Mouse (Mus musculus) cerebellum, adult 18-20 months (tissue): ENCODE measurements at regions not wholly inside any gene's neighbourhood (a gene's known extent, or its start where the extent isn't known, plus 50 kb on each side); places are given as distances from the start of the nearest gene placed in this dataset.

Experiments
- DNase-seq, 2 experiments: peaks; one replicate each; pipeline ENCODE4 v3.0.0; 2021

DNA sequence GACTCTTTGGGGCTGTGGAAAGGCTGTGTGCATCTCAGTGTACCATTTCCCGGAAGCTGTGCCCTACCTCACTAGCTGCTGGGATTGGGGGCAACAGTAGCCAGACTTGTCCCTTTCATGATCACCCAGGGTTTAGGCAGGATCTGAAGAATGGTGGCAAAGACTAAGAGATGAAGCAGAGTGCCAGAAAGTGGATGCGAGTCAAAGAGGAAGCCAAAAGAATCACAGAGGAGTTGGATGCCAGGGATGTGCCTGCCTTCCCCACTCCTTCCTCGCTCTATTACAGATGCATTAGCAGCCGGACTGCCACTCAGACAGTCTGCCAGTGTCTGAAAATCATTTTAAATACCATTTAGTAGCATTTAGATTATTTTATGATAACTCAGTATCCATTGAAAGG is 271.5 kb upstream of the Slc24a2 start:
- DNase-seq: no peak

DNA sequence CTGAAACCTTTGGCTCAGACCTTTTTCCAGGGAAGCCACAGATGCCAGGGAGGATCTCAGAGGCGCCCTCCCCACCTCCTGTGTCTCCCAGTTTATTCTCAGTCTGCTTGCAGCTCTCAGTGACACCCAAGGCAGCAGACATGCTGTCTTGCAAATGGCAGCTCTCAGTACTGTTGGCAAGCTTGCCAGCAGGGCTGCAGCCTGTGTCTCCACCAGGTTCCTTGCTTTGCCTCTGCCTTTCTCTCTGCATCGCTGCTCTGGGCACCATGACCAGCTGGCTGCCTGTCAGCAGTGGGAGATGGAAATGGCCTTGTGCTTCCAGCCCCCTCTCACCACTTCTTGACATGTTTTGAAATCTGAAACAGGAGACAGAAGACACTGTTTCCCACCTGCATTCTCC is 270.2 kb upstream of the Slc24a2 start:
- DNase-seq: no peak

DNA sequence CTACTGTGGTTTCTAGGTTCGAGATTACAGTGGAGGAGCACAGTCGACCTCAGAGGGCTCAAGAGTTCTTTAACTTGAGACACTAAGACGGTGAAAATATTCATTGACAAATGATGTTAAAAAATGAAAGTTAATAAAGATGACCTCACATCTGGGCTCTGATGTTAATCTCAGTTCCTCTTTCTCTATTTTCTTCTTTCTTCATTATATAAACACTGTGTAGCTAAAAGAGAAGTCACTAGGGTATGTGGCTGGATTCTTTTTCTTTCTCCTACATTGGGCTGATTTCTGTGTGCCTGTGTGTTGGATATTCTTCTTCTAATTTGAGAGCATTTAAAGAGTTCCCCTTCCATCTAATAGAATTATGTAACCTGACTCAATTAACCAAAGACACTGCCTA is 257.5 kb upstream of the Slc24a2 start:
- DNase-seq: no peak

DNA sequence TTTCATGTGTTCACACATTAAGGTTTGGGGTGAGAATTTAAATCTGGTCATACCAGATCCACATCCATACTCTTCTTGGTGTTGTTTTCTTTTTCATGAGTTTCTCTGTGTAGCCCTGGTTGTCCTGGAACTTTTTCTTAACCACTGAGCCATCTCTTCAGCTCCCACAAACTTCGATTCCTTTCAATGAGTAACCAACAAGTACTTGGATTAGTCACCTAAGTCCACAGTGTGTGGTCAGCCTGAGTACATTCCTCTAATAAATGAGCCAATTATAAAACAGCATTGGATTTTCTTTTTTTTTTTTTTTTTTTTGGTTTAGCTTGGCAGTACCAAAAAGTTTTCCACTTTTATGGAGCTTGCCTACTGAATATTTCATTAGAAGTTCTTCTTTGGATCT is 245.3 kb upstream of the Slc24a2 start:
- DNase-seq: no peak

DNA sequence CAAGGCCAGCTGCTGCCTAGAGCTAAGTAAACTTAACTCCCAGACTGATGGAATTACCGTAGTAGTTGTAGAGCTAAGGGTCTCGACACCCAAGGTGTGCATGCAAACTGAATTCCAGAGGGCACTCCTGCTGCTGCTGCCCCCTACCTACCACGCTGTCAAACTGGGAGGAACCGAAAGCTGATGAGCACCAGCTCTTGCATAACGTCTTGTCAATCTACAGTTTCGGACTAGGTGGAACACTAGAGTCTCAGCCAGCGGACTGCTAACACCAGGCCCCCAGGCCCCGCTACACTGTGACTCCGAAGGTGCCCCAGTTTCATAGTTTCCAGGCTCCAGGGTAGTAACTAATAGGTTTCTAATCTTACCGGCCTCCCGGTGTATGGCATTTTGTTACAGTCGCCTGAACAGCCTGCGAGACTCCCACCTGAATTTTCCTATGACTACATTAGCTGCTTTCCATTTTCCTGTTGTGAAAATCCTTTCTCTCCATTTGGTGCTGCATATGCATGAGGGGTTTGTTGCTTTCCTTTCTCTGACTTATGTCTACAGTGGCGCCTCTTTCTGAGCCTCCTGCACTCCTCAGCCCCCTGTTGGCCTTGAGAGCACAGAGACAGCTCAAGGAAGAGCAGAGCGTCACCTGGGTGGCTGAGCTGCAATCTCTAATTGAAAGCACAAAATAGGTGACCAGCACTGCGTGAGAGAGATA is 243.2 kb upstream of the Slc24a2 start:
- no peak for DNase-seq

DNA sequence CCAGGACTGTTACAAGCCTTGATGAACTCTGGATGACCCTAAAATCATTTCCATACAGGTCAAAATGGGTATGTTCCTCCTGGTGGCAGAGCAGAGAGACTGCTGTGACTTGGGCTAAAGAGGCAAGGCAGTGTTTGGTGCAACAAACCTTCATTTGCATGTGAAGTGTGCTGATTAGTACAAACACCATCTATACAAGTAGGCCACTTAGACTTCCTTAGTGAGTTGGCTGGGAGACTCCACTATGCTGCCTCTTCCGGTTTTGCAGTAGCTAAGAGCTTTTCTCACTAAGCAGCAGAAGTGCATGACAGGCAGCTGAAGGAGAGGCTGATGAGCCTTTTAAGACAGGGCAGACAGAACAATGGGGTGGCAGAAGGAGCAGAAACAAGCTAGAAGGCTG is 242.5 kb upstream of the Slc24a2 start:
- DNase-seq: no peak

DNA sequence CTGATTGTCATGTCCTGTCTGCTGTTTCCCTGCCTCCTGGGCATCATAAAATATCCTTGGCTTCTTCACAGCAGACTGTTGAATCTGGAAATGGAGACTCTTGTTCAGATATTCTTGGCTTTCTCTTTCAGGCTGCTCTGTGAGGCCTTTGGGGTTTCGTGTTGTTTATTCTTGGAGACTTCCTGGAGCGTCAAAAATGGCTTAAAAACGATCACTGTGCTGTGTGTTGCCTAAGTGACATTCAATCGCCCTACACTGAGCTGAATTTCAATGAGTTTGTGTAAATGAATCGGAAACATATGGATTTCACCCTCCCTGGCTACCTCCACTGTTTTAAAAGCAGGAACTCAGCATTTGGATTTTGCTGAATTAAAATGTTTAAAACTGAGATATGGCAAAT is 241.1 kb upstream of the Slc24a2 start:
- DNase-seq: no peak

DNA sequence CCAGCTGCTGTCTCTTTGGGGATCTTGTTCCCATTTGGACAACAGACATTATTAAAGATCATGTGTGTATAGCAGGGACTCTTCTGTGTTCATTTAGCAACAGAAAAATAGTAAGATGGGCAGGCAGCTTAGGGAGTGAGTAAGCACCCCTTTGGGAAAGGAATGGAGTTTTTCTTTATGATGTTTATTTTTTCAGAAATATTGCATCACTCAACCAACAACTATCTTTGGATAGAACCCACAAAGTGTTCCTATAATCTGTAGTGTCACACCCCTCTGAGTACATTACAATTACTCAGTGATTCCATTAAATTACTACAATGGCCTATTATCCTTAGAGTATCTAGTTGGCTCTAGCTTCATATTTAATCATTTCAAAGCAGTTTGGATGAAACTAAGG is 237.3 kb upstream of the Slc24a2 start:
- no peak for DNase-seq

DNA sequence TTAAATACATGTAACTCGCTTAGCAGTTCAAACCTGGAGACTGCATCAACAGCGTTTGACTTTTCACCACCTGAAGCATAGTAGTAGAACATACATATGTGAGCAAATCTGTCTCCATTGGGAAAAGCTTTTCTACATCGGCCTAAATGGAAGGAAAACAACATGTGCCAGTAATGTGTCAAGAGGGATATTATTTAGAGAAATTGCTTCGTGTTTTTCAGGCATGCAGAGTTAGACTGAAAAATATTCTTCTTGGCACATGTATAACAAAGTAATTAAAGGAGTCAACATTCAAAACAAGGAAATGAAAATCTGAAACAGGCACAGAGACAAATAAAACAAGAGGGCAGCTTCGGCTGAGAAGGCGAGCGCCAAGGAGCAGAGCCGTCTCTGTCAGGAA is 236.7 kb upstream of the Slc24a2 start:
- no peak for DNase-seq

DNA sequence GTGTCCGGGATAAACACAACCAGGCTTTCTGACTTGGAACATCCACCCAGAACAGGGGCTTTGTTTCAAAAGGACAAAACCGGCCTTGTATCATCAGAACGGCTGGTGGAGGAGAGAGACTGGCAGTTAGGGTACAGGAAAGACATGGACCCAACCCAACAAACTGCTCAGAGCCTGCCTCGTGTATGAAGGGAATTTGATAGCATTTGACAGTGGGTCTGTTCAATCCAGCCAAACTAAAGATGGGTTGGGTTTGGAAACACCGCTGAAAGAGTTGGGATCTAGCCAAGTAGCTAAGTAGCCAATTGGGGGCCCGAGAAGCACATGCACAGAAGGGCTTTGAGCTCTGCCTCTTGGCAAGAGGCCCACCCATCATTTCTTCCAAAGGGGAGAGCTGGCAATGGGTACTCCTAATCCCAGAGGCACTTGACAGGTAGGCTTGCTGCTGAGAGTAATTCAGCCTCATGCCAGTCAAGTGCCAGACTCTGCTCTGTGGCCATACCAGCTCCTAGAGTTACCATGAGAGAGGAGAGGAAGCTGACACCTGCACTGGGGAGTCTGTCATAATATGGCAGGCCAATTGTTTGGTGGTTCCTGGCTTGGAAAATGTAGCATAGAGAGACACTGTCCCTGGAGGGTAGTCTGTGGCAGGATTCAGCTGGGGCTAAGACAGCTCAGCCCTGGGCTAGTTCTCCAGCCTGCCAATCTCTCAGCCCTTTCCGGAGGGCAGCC is 231.1 kb upstream of the Slc24a2 start:
- DNase-seq: peak; percentile 11 to 21

DNA sequence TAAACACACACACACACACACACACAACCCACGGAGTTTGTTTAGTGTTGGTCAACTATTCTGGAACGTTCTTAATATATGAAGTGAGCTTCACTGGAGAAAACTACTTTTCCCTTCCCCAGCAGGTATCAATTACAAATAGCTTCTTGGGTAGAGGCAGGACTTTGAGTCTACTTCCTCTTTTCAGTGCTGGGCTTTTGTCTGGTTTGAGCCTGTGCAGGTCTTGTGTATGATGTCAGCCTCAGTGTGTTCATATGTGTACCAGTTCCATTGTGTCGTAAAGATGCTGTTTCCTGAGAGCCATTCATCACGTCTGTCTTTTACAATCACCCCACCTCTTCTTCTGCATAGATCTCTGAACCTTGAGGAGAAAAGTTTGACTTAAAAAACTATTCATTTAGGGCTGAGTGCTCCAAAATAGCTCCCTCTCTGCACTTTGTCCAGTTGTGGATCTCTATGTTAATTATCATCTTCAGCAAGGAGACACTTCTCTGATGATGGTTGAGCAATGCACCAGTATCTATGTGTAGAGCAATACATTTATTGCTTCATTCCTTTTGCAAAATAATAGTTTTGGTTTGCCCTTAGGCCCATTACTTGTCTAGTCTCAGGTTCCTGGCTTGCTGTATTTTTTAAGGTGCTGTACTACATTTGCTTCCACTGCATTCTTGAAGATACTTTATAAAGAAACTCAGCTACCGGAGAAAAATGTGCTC is 225.7 kb upstream of the Slc24a2 start:
- no peak for DNase-seq

DNA sequence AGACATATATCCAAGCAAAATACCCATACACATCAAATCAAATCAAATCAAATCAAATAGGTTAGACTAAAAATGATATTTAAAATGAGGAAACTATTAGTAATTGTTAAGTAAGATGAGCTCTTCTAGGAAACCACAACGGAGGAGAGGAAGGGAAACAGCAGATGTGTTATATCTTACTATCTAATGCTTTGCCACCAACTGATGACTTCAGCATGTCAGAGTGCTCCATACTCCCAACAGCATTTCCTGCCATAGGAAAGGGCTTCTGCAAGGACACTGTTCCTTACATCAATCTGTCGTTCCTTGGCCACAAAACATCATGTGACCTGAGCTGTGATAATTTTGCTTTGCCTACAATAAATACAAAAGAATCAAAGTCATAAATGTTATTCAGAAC is 221.8 kb upstream of the Slc24a2 start:
- no peak for DNase-seq

DNA sequence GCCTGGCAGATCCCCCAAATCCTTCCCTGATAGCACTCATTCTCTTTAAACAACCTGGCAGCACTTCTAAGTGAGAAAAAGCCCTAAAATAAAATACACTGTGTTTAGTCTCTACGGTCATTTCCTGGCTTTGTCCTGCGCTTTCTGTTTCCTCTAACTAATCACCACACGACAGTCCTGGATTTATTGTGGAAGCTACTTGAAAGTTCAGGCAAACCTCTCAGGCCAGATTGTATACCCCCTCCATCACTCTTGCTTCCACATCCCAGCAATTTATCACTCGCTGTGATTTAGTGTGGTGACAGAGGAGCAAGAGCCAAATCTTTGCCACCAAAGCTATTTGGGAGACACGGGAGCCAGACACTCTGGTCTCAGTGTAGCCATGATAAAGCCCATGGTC is 221.0 kb upstream of the Slc24a2 start:
- DNase-seq: no peak

DNA sequence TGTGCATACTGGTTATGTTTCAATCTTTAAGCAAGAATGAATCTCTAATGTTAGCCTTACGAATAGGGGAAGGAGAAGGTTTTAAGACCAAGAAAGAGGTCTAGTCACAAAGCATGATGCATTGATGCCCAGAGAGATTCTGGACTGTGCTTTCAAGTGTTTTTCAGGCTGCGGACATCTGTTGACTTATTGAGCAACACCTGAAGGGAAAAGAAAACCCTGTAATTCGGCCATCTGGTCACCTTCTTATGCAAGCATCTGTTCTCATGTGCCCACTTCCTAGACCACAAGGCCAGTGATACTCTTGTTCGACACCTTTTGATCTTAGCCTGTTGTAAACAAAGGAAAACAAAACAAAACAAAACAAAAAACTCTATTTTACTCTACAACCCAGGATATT is 218.1 kb upstream of the Slc24a2 start:
- DNase-seq: peak; percentile 5 to 6

DNA sequence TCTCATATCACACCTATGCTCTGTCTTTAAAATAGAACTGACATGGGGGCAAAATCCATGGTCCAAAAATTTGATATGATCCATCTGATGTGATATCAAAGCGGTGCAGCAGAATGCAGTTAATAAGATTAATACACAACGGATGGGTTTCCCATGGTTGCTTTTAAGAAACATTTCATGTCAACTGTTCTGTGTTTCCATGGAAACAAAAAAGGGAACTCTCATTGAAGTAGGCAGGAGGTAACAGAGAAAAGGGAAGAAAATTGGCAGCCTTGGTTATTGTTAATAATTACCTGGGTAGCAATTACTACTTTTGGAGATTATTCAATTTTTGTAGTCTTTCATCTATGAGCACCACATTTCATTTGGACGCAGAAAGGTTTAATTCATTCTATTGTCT is 216.6 kb upstream of the Slc24a2 start:
- DNase-seq: no peak

DNA sequence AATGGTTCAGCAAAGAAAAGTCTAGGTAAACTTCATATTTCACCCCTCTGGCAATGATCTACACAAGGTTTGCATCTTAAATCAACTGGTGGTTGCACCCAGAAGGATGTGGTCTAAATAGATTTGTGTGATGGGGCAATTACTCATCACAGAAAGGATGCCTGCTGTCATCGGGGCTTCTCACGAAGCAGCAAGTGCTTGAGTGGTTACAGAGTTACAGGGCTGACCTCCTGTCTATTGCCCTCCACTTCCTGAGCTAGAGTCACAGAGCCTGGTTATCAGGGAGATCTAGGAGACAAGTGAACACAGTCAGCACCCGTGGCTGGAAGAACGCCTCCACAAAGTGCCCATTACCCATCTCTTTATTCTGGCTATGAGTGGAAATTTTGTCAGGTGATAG is 203.9 kb upstream of the Slc24a2 start:
- DNase-seq: no peak

DNA sequence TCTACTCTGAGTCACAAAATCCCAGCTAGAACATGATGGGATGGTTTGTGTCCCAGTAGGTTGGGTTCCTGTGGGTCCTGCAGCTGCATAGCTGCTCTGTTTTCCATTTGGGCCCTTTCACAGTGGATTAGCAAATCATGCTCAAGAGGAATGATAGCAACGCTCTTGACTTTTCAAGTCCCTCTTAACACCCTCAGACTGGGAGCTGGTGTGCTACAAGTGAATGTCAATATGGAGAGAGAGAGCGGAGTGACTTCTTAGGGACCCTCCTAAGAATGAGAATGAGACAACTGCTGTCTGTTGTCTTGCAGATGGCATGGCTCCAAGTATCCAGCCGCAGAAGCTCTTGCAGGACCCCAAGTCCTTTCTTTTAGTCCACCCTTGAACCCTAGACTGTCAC is 198.1 kb upstream of the Slc24a2 start:
- DNase-seq: no peak

DNA sequence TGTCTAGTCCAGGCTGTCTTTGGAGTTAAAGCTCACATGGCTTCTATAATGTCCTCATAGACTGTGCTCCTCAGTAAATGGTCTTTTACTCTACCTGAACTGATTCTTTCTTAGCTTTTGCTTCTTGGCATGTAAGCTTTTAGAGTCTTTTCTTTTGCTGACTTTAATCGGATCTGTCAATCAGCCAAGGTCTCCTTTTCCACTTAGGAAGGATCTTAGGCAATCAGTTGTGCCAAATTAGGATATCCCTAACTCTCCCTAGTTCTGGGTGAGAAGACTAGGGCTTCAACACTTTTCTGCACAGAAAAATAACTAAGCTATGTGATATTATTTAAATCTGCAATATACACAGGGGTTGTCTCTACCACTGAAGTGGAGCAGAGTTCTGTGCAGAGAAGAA is 193.8 kb upstream of the Slc24a2 start:
- DNase-seq: no peak

DNA sequence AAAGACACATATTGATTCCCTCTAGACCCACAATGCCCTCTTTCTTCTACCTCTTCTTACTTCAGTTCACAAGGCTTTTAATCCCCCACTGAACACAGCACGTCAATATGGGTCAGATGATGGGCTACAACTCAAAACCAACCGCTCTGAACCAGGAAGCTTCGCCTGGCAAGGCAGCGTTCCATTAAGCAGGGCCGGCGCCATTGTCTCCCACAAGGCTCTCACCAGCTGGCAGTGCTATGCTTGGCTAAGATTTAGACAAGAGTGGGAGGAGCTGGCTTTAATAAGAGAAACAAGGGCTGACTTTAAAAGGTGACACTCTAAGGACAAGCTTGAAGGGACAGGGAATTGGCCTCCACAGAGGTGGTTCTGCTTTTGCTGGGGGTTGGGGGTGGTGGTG is 192.3 kb upstream of the Slc24a2 start:
- peak in 1 of 2 experiments; percentile 4 for DNase-seq

DNA sequence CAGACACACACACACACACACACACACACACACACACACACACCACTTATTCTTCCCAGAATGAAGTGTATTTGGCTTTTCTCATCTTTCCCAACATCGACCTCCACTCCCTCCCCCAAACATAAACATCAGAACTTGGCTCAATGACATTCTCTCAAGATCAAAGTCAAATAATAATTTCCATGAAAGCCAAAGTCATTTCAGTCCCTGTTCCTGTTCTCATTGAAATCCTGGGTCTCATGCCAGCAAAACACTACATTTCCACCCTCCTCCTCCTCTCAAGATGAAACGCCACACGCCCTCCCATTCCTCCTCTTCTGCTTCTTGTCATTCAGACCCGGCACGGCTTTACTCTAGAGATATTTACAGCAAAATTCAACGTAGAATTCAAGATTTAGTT is 173.1 kb upstream of the Slc24a2 start:
- DNase-seq: no peak

DNA sequence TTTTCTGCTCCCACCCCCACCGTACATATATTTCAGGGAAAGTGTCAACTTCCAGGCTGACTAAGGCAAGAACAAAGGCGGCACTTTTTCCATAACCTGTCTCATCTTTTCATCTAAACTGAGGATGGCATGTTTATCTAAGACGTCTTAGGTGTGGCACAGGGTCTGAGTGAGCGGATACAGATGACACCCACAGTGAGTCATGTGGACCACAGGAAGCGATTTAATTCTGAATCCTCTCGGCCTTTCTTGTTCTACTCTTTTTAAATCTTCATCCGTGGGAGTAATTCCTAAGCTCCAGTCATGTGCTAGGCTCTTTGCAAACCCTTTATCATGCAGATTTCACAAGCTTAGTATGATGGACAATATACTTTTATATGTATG is 171.9 kb upstream of the Slc24a2 start:
- DNase-seq: no peak

DNA sequence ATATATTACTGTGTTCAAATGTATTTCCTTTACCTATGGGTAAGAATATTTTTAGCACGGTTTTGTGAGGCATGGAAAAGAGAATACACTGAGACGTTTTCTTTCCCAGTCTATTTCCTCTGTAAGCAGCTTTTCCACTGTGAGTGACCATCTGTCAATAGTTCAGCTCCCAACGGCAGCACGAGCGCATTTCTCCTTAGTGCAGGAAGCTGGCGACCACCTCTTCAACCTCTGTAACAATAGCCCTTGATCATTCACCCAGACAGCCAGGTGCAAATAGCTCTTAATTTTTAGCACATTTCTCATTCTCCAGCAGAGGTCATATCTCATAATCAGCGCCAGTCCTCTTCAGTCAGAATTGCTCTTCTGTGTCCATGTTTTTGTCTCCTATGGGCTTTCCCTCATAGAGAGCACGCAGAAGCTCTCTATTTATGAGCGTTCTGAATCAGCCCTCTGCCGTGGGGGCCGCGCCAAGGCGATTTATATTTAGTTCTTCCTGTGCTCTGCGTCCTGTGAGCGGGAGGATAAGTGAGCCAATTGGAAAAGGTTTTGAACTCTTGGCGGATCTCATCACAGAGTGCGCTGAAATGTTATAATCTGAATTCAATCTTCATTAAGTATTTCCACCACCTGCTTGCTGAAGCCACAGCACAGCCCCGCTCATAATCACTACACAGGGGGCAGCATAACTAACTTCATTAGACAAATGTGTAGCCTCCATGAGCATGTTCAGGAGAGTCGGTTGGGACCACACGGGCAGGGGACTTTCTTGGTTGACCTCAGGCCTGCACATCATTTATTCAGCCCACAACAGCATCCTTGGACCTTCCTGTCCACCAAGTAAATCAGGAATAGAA is 171.3 kb upstream of the Slc24a2 start:
- DNase-seq: peak; percentile 65 to 72

DNA sequence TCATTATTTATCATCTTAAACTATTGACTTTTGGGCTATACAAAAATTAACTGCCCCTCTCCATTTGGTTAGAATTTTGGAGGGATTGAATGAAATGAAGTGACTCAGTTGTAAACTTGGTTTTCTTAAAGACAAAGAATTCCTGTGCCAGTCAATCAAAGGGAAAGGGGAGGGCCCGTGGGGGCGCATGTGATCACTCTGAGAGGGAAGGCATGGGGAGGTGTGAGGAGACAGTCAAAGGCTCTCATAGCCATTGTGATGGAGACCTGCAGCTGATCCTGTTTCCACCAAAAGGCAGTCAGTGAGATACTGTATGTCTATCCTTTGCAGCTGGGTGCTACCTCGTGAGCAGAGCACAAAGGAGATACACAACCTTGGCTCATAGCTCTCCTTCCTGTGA is 156.6 kb upstream of the Slc24a2 start:
- no peak for DNase-seq
